Mouse (Mus musculus) ES-Bruce4 (cell line): Measurements from ENCODE around the gene Acan.

Source experiments
- EP300 ChIP-seq: IDR thresholded peaks from 2 replicates; pipeline ENCODE4 v1.6.1; 2011; ENCODE audit warnings: low read depth, low read length; ENCODE audit not compliant: insufficient read depth
- POLR2A ChIP-seq: IDR thresholded peaks from one replicate; pipeline ENCODE4 v1.8.1; 2011; ENCODE audit warnings: low read length; ENCODE audit not compliant: insufficient read depth

GRCm38 (mm10) chr7:79052521-79053382 lies 531 bp upstream of the Acan start:
- TF ChIP-seq POLR2A, result no peak
- TF ChIP-seq EP300, result no peak
